7 mouse cellular contexts compared by ENCODE assay signal in the genomic region with DNA sequence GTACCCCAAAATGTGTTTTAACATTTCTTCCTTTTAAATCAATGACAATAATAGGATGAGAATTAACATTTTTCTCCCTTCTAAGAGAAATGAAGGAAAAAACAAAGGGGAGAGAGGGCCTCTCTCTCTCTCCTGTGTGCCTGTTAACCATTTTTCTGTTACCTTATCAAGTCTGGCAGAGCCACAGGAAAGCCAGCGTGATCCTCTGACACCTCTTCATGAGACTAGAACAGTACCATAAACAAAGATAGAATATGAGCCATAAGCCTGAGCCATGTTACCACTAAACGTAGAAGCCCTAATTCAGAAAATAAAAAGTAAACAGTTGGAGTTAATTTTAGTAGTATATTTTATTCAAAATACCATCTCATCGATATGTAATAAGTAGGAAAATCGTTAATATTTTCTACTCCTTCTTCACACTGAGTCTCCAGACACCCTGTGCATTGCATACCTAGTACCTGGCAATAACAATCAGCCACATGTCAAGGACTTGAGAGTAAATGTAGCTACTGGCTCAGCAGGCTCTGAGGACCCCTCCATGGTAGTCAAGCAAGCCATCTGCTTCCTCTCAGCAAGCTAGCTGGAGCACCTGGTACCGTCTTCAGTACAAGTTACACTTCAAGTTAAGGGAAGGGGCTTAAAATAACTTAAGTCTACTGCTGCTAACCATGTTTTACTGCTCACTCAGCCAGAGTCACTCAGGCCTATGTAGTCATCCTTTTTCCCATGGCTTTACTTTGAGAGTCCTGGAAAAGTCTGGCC. TPM values are rescaled to one million over a fixed set of nuclear protein-coding genes. Genes with fewer than 3 reads are reported as not detected.
DNase-seq lines count a peak whose midpoint lies in the region; ATAC-seq and TF ChIP-seq lines count a peak whose summit lies in the region.

No protein-coding gene starts in this region.

- no peaks in the 10 kb centered on the region for H3K27me3 ChIP-seq in lung, embryonic 15.5 days
- no peaks in the 10 kb centered on the region for H3K27me3 ChIP-seq in intestine, embryonic 14.5 days (replicated peaks; ENCODE audit: control insufficient read depth, insufficient read depth, low read length)
- H3K27me3 ChIP-seq in neural tube, embryonic 13.5 days: peaks cover 3% of the 10 kb centered on the region

- H3K4me1 ChIP-seq in lung, embryonic 15.5 days: peaks cover 52% of the 10 kb centered on the region
- H3K4me1 ChIP-seq in embryonic fibroblast, embryonic 13.5 days (ENCODE audit: control insufficient read depth, insufficient read depth, low read length): peaks cover 9% of the 10 kb centered on the region; the same call in 1 of the 2 replicates
- H3K4me1 ChIP-seq in intestine, embryonic 14.5 days (replicated peaks; ENCODE audit: control insufficient read depth, insufficient read depth, low read length): peaks cover 19% of the 10 kb centered on the region
- peaks cover 20% of the 10 kb centered on the region for H3K4me1 ChIP-seq in neural tube, embryonic 13.5 days (replicated peaks)

- peak overlapping the region; percentile 75; the same call in 1 of the 2 replicates for H3K9ac ChIP-seq in lung, embryonic 15.5 days
- H3K9ac ChIP-seq in intestine, embryonic 14.5 days (ENCODE audit: low read length): peak overlapping the region; percentile 83
- no peak overlapping the region for H3K9ac ChIP-seq in neural tube, embryonic 13.5 days

- H3K36me3 ChIP-seq in lung, embryonic 15.5 days: no peaks in the 10 kb centered on the region
- H3K36me3 ChIP-seq in intestine, embryonic 14.5 days (ENCODE audit: control insufficient read depth, insufficient read depth, low read length): no peaks in the 10 kb centered on the region
- H3K36me3 ChIP-seq in neural tube, embryonic 13.5 days: no peaks in the 10 kb centered on the region

- TF ChIP-seq CTCF in embryonic fibroblast, embryonic 13.5 days (IDR thresholded peaks at IDR 0.05; ENCODE audit: borderline replicate concordance, insufficient read depth, low read length): no peak

- peak overlapping the region; percentile 70 for H3K4me2 ChIP-seq in lung, embryonic 15.5 days
- peak overlapping the region; percentile 64 for H3K4me2 ChIP-seq in intestine, embryonic 14.5 days (ENCODE audit: low read length)
- peak overlapping the region; percentile 98 for H3K4me2 ChIP-seq in neural tube, embryonic 13.5 days

- H3K27ac ChIP-seq in lung, embryonic 15.5 days: no peak overlapping the region
- H3K27ac ChIP-seq in embryonic fibroblast, embryonic 13.5 days (ENCODE audit: insufficient read depth, low read length): no peak overlapping the region
- H3K27ac ChIP-seq in intestine, embryonic 14.5 days (ENCODE audit: low read depth): no peak overlapping the region
- no peak overlapping the region for H3K27ac ChIP-seq in neural tube, embryonic 13.5 days (replicated peaks)

- no peak for ATAC-seq in lung, embryonic 15.5 days (ENCODE audit: borderline replicate concordance, extremely low read depth, low FRiP score, low TSS enrichment)
- no peak for ATAC-seq in intestine, embryonic 14.5 days (replicated peaks; ENCODE audit: low FRiP score, low TSS enrichment, low read depth)
- ATAC-seq in neural tube, embryonic 13.5 days (ENCODE audit: low read depth): no peak

- H3K9me3 ChIP-seq in lung, embryonic 15.5 days: no peaks in the 10 kb centered on the region
- H3K9me3 ChIP-seq in intestine, embryonic 14.5 days (ENCODE audit: control insufficient read depth, low read length): no peaks in the 10 kb centered on the region
- no peaks in the 10 kb centered on the region for H3K9me3 ChIP-seq in neural tube, embryonic 13.5 days

- 56% methylated on average over 5 of the region's 5 CpGs for WGBS in lung, embryonic 15.5 days
- WGBS in intestine, embryonic 14.5 days: 56% methylated on average over 5 of the region's 5 CpGs
- WGBS in neural tube, embryonic 13.5 days: 75% methylated on average over 5 of the region's 5 CpGs

- DNase-seq in lung, postnatal 25 days (ENCODE audit: low spot score): no peak
- DNase-seq in intestine, embryonic 14.5 days (ENCODE audit: low spot score): no peak
- no peak for DNase-seq in layer of hippocampus, adult 8-10 months (ENCODE audit: low spot score in 2 of 2)
- no peak for DNase-seq in frontal cortex, adult 2 months (ENCODE audit: extremely low spot score in 1 of 2, low spot score in 1 of 2)

- peak overlapping the region; percentile 79 for H3K4me3 ChIP-seq in lung, embryonic 15.5 days
- peak overlapping the region; percentile 91 for H3K4me3 ChIP-seq in embryonic fibroblast, embryonic 13.5 days (ENCODE audit: insufficient read depth, low read length)
- peak overlapping the region; percentile 86 for H3K4me3 ChIP-seq in intestine, embryonic 14.5 days (ENCODE audit: low read depth, low read length)
- H3K4me3 ChIP-seq in neural tube, embryonic 13.5 days: peak overlapping the region; percentile 80

- no peak for TF ChIP-seq POLR2A in embryonic fibroblast, embryonic 13.5 days (IDR thresholded peaks at IDR 0.05; ENCODE audit: low read depth, low read length)

RNA-seq across cellular contexts. Expression of gene Cnksr3, which starts 2.2 kb away (rescaled TPM):
- polyA plus RNA-seq in lung, embryonic 15.5 days (2015; fragmentation: Nextera tagmentation; extraction: Ambion mirVana): 9.8 and 10.1 TPM in 2 replicates
- 10.8 and 13.9 TPM in 2 replicates for polyA plus RNA-seq in embryonic fibroblast, embryonic 13.5 days (2011; ENCODE audit: insufficient read length, low read depth, missing spikeins)
- 12.3 and 14.2 TPM in 2 replicates for polyA plus RNA-seq in intestine, embryonic 14.5 days (2014; fragmentation: Nextera tagmentation; extraction: Ambion mirVana)
- 2.6 and 3.7 TPM in 2 replicates for polyA plus RNA-seq in neural tube, embryonic 13.5 days (2015; fragmentation: Nextera tagmentation; extraction: Ambion mirVana)
- total RNA-seq in layer of hippocampus, adult 8-10 months (2022): 1 to 10 TPM; 3.4 to 5.4 (median 4.4) TPM
- 5.0 and 5.5 TPM in 2 replicates for polyA plus RNA-seq in frontal cortex, adult 2 months (2012; rRNA removed)
